Mouse (Mus musculus) kidney, adult 2 months (tissue): ENCODE results near the gene Ddr2.

Source experiments
- CTCF ChIP-seq: fragments of 200-500 bp; conservative IDR thresholded peaks from 2 replicates; pipeline ENCODE4 v1.5.1; 2011; ENCODE audit warnings: low read depth, mild to moderate bottlenecking, control low read depth, low read length, moderate library complexity, mixed read lengths; ENCODE audit not compliant: insufficient read depth, insufficient read length
- POLR2A ChIP-seq: fragments of 200-500 bp; IDR thresholded peaks from one replicate; pipeline ENCODE4 v1.6.1; 2011; ENCODE audit warnings: low read depth, low read length, control low read depth

DNA sequence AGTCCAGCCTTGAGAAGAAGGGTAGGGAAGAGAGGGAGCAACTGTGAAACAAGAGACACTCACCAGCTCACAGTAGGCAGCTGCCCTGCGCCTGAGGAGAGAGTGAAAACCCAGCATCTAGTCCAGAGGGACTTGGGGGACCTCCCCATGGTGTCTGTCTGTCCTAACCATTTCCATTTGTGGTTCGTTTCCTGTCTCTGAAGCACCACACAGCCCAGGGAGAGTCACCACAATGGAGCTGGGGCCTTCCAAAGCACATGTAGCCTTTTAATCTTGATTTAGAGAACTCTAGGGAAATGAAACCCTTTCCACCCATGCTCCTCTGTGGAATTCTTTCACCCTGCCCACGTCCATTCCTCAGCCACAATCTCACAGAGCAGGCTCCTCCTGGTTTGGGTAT lies 105.3 kb downstream of the Ddr2 start:
- TF ChIP-seq CTCF: no peak
- no peak for TF ChIP-seq POLR2A
